10 mouse cellular contexts compared by ENCODE assay signal in the genomic region with DNA sequence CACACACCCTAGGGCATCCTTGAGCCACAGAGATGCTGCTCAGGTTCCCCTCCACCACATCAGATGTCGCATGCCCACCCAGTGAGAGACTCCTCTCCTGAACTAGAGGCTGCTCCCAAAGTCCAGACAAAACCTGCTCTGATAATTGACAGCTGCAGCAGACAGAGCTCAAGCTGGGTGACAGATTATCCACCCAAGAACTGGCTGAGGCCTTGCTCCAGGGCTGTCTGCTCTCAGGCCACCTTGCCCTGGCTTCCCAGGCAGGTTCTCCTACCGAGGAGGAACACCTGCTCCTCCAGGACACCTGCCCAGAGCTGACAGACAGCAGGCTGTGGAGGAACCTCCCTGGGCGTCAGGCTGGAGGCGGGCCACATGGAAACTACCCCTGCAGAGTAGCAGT. TPM values are rescaled to one million over a fixed set of nuclear protein-coding genes. Genes with fewer than 3 reads are reported as not detected.
DNase-seq lines count a peak whose midpoint lies in the region; ATAC-seq and TF ChIP-seq lines count a peak whose summit lies in the region.
"Had no signal": no experiment of that assay in that cellular context is flagged by ENCODE, and none has a peak within 500 bp of the region (broad histone marks: within the 10 kb centered on the region; RNA-seq: fewer than 3 reads in every experiment).

No protein-coding gene starts in this region.

- no peak for TF ChIP-seq EP300 in lung, postnatal 0 days (IDR thresholded peaks at IDR 0.05)

- DNase-seq in heart, postnatal 10 days: no peak
- no peak for DNase-seq in lung, postnatal 0 days (ENCODE audit: low spot score)
- no peak for DNase-seq in lung, adult 18-20 months
- DNase-seq in cerebellum, adult 9-10 months: peak; percentile 90
- DNase-seq in midbrain, postnatal 0 days (ENCODE audit: low spot score): peak; percentile 54
- DNase-seq in thymus, postnatal 10 days (ENCODE audit: low spot score in 2 of 2): no peak
- DNase-seq: kidney, postnatal 14 days; right cerebral cortex, postnatal 25 days had no signal

- H3K9me3 ChIP-seq in heart, embryonic 11.5 days (replicated peaks; ENCODE audit: control insufficient read depth, low read length): no peaks in the 10 kb centered on the region
- H3K9me3 ChIP-seq in lung, postnatal 0 days (ENCODE audit: low read length): no peaks in the 10 kb centered on the region
- H3K9me3 ChIP-seq in midbrain, postnatal 0 days (ENCODE audit: low read length): no peaks in the 10 kb centered on the region

- peaks cover 45% of the 10 kb centered on the region for H3K4me1 ChIP-seq in heart, embryonic 11.5 days (ENCODE audit: control insufficient read depth, insufficient read depth, low read length)
- H3K4me1 ChIP-seq in lung, postnatal 0 days (ENCODE audit: insufficient read depth, low read depth, low read length): peaks cover 20% of the 10 kb centered on the region
- no peaks in the 10 kb centered on the region for H3K4me1 ChIP-seq in midbrain, postnatal 0 days (ENCODE audit: insufficient read depth, low read length)

- TF ChIP-seq CTCF in lung, postnatal 0 days (IDR thresholded peaks at IDR 0.05): no peak
- TF ChIP-seq CTCF in midbrain, postnatal 0 days (IDR thresholded peaks at IDR 0.05): no peak

- peak overlapping the region; percentile 0; the same call in 1 of the 2 replicates for H3K27ac ChIP-seq in heart, embryonic 11.5 days (ENCODE audit: low read depth, low read length)
- 0 out of 2 replicates have a peak overlapping the region, but pooled peaks have one; percentile 26 for H3K27ac ChIP-seq in lung, postnatal 0 days (ENCODE audit: low read length)
- no peak overlapping the region for H3K27ac ChIP-seq in midbrain, postnatal 0 days (ENCODE audit: low read depth, low read length)

- H3K4me2 ChIP-seq in heart, embryonic 11.5 days: no peak overlapping the region
- no peak overlapping the region for H3K4me2 ChIP-seq in lung, postnatal 0 days (replicated peaks; ENCODE audit: low read depth, low read length)
- H3K4me2 ChIP-seq in midbrain, postnatal 0 days (ENCODE audit: low read depth, low read length, poor library complexity, severe bottlenecking): no peak overlapping the region

- H3K27me3 ChIP-seq in heart, embryonic 11.5 days (ENCODE audit: control insufficient read depth, insufficient read depth, low read length): no peaks in the 10 kb centered on the region
- no peaks in the 10 kb centered on the region for H3K27me3 ChIP-seq in lung, postnatal 0 days (replicated peaks; ENCODE audit: insufficient read depth, low read length)
- no peaks in the 10 kb centered on the region for H3K27me3 ChIP-seq in midbrain, postnatal 0 days (ENCODE audit: insufficient read depth, low read length)
- H3K27me3 ChIP-seq: CH12.LX had no signal

- intact Hi-C loops in heart, postnatal 10 days (cut with DNase I): no loop called here

- H3K4me3 ChIP-seq in heart, embryonic 11.5 days (ENCODE audit: low read depth, low read length): no peak overlapping the region
- no peak overlapping the region for H3K4me3 ChIP-seq in lung, postnatal 0 days (ENCODE audit: low read depth, low read length)
- no peak overlapping the region for H3K4me3 ChIP-seq in midbrain, postnatal 0 days (ENCODE audit: low read depth, low read length)

- 60% methylated on average over 4 of the region's 4 CpGs for WGBS in heart, embryonic 11.5 days (ENCODE audit: insufficient replicate concordance)
- 65% methylated on average over 4 of the region's 4 CpGs for WGBS in lung, postnatal 0 days
- WGBS in midbrain, postnatal 0 days: 44% methylated on average over 4 of the region's 4 CpGs

- no peak for ATAC-seq in heart, embryonic 11.5 days (replicated peaks; ENCODE audit: insufficient number of reproducible peaks, low FRiP score, low TSS enrichment)
- no peak for ATAC-seq in lung, postnatal 0 days
- peak; percentile 36; the same call in 1 of the 2 replicates for ATAC-seq in midbrain, postnatal 0 days (ENCODE audit: low FRiP score)

- no peaks in the 10 kb centered on the region for H3K36me3 ChIP-seq in heart, embryonic 11.5 days (ENCODE audit: control insufficient read depth, insufficient read depth, low read length)
- H3K36me3 ChIP-seq in lung, postnatal 0 days (ENCODE audit: insufficient read depth, low read length): no peaks in the 10 kb centered on the region
- H3K36me3 ChIP-seq in midbrain, postnatal 0 days (ENCODE audit: insufficient read depth, low read length): no peaks in the 10 kb centered on the region

- H3K9ac ChIP-seq in heart, embryonic 11.5 days (ENCODE audit: low read depth, low read length): 0 out of 2 replicates have a peak overlapping the region, but pooled peaks have one; percentile 24
- no peak overlapping the region for H3K9ac ChIP-seq in lung, postnatal 0 days (replicated peaks; ENCODE audit: low read depth)
- no peak overlapping the region for H3K9ac ChIP-seq in midbrain, postnatal 0 days (replicated peaks; ENCODE audit: low read length, poor library complexity, severe bottlenecking)

RNA-seq across cellular contexts. Expression of a gene that starts 7.6 kb away (rescaled TPM):
- 35.0 and 41.4 TPM in 2 replicates for polyA plus RNA-seq in heart, embryonic 11.5 days (2014; fragmentation: Nextera tagmentation; extraction: Ambion mirVana)
- 10 to 100 TPM; 41.2 to 51.1 TPM for total RNA-seq in heart, postnatal 10 days (2021)
- 16.9 and 18.9 TPM in 2 replicates for polyA plus RNA-seq in lung, postnatal 0 days (2015; fragmentation: Nextera tagmentation; extraction: Ambion mirVana)
- total RNA-seq in midbrain, postnatal 0 days (2014; rRNA removed): 18.3 and 20.5 TPM in 2 replicates
- 8.7 TPM in 2 replicates for polyA plus RNA-seq in midbrain, postnatal 0 days (2015; fragmentation: Nextera tagmentation; extraction: Ambion mirVana)

Comparison
In these comparisons a context has a peak if more than half of its experiments do, and no peak if none do; other contexts are left out.
1. DNase-seq: peak in cerebellum, adult 9-10 months (single experiment) and midbrain, postnatal 0 days (single experiment); none in heart, postnatal 10 days (0 of 2), lung, postnatal 0 days (single experiment), lung, adult 18-20 months (0 of 2) and thymus, postnatal 10 days (0 of 2).